Mouse (Mus musculus) cerebellum, adult 2 months (tissue): ENCODE results near the gene D17H6S53E. TPM values are rescaled to one million over a fixed set of nuclear protein-coding genes. Genes with fewer than 3 reads are reported as not detected.

ENCODE experiments used
- DNase-seq, 2 experiments: peaks; one replicate each; pipeline ENCODE4 v3.0.0; 2021
- H3K27ac ChIP-seq: fragments of 200-500 bp; 2 replicates; pipeline ENCODE4 v1.5.1; 2012; ENCODE audit warnings: low read length, control low read depth, inconsistent platforms; ENCODE audit not compliant: insufficient read depth
- H3K27me3 ChIP-seq: fragments of 200-500 bp; 2 replicates; pipeline ENCODE4 v1.6.1; 2012; ENCODE audit warnings: inconsistent platforms, mild to moderate bottlenecking, low read length, moderate library complexity; ENCODE audit not compliant: control insufficient read depth, insufficient read depth
- H3K4me1 ChIP-seq: fragments of 200-500 bp; 2 replicates; pipeline ENCODE4 v1.6.1; 2011; ENCODE audit warnings: low read length; ENCODE audit not compliant: control insufficient read depth, insufficient read depth
- H3K4me3 ChIP-seq: fragments of 200-500 bp; replicated peaks from 2 replicates; pipeline ENCODE3; 2011; ENCODE audit warnings: mild to moderate bottlenecking, low read depth, low read length, control low read depth; ENCODE audit not compliant: insufficient read depth
- CTCF ChIP-seq: fragments of 200-500 bp; IDR thresholded peaks from 2 replicates; pipeline ENCODE4 v1.5.1; 2011; ENCODE audit warnings: low read depth, mild to moderate bottlenecking, control low read depth, low read length, moderate library complexity, borderline replicate concordance; ENCODE audit not compliant: insufficient read depth
- POLR2A ChIP-seq: fragments of 200-500 bp; IDR thresholded peaks from 2 replicates; pipeline ENCODE4 v1.6.1; 2011; ENCODE audit warnings: low read length, control low read depth, borderline replicate concordance; ENCODE audit not compliant: insufficient read depth
- WGBS: fragments of 180-500 bp; shearing (Covaris S2); methylation state at CpG from one replicate; pipeline ENCODE4 v1.1.7; 2018; 5-methylcytosine and 5-hydroxymethylcytosine counted together
- polyA plus RNA-seq: library from polyadenylated mRNA; depleted of rRNA; stranded (reverse); fragments of >200 nt; gene quantifications from 2 replicates; pipeline ENCODE4 v1.2.3, GENCODE M21; 2012

D17H6S53E gene
- polyA plus RNA-seq, 1 experiment = 12.3 TPM

DNA sequence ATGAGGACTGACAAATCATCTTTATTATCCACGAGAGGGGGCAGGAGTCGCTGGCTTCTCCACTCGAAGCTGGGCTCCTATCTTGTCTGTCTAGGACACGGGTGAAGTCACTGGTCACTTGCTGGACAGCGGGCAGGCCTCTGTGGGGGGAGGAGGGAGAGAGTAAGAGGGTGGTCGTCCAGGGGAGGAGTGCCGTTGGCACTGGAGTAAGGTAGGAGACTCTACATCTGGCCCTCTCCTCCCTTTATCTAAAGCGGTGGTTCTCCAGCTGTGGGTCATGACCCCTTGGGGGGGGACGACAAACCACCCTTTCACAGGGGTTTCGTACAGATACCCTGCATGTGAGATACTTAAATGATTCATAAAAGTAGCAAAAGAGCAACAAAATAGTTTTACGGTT, 2.8 kb downstream of the D17H6S53E start:
- peaks cover 10% of the 10 kb centered on the region for H3K4me1 ChIP-seq
- no peaks in the 10 kb centered on the region for H3K27me3 ChIP-seq
- no peak for TF ChIP-seq POLR2A
- no peak for TF ChIP-seq CTCF
- H3K4me3 ChIP-seq = no peak overlapping the region
- no peak for DNase-seq
- WGBS = 51% methylated on average over 11 of the region's 11 CpGs
- no peak overlapping the region for H3K27ac ChIP-seq

DNA sequence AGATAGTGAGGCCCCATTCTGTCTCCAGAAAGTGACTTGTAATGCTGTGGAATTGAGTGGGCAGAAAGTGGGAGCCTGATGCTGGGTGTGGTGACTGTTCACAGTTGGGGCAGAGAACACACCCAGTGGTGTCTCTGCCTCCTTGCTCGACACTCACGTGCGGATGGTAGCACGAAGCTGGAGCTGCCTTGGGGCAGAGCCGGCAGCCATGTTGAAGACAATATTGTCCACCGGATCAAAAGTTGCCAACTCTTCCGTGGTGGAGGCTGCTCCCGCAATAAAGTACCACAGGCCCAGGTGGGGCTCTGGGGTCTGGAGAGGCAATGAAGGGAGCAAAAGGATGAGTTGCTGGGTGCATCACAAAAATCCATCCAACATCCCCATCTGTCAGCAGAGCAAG, 4.9 kb downstream of the D17H6S53E start:
- Histone ChIP-seq H3K4me3 (no peak overlapping the region), H3K27ac (no peak overlapping the region), H3K27me3 (no peaks in the 10 kb centered on the region), H3K4me1 (peaks cover 6% of the 10 kb centered on the region; the same call in 1 of the 2 replicates)
- no peak for DNase-seq
- TF ChIP-seq CTCF = no peak
- no peak for TF ChIP-seq POLR2A
- WGBS = 89% methylated on average over 8 of the region's 8 CpGs

DNA sequence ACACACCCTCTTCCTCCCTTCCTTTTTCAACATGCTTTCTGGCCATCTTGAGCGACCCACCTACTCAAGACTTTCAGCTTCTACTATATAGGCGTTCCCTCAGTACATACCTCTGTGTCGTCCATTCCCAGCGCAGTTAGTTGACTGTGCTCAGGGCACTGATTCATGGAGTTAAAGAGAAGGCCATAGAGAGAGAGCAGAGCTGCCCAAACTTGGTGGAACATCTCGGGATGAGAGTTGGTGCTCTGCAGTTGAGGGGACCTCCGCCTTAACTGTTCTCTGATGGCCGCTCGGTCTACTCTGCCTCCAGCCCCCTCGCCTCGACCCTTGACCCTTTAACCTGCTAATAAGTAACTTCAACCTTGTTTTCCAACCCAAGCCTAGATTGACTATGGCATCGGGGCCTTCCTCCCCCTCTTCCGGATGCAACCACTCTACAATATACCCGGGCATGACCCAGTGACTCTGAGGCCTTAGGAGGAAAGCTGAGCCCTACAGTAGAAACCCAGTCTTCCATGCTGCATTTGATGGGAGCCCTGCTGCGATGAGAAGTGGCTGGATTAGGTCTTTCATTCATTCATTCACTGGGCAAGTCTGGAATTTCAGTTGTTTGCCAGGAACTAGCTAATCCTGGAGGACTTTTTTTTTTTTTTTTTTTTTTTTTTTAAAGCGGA, 5.5 kb downstream of the D17H6S53E start, which contains the start of gene Apom:
Gene Apom (minus strand): TSS at position 551 of the 674 bp plus-strand sequence.
- TF ChIP-seq POLR2A (no peak), CTCF (no peak)
- H3K27ac ChIP-seq = no peak within 1 kb of the TSS
- DNase-seq = no peak
- WGBS = 83% methylated on average over 15 of the region's 15 CpGs
- H3K4me3 ChIP-seq = no peak within 1 kb of the TSS
- H3K27me3 ChIP-seq = no peaks in the 10 kb centered on the region
- peaks cover 6% of the 10 kb centered on the region for H3K4me1 ChIP-seq

DNA sequence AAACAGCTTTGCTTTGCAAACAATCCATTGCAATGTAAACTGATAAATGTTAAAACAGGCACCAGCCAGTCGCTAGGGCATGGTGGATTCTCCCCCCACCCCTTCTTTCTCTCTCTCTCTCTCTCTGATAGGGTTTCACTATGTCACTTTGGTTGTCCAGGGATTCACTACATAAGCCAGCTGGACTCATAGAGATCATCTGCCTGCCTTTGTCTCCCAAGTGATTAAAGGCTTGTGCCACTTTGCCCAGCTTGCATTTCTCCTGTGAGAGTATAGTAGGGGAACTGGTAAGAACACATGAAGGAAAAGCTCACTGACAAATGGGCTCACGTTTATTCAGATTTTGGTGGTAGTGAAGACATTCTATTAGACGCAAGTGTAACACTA, 6.0 kb downstream of the D17H6S53E start:
- Histone ChIP-seq H3K27me3 (no peaks in the 10 kb centered on the region), H3K4me3 (no peak overlapping the region), H3K27ac (no peak overlapping the region), H3K4me1 (peaks cover 6% of the 10 kb centered on the region)
- DNase-seq = no peak
- TF ChIP-seq POLR2A (no peak), CTCF (no peak)
- 78% methylated on average over 3 of the region's 3 CpGs for WGBS

DNA sequence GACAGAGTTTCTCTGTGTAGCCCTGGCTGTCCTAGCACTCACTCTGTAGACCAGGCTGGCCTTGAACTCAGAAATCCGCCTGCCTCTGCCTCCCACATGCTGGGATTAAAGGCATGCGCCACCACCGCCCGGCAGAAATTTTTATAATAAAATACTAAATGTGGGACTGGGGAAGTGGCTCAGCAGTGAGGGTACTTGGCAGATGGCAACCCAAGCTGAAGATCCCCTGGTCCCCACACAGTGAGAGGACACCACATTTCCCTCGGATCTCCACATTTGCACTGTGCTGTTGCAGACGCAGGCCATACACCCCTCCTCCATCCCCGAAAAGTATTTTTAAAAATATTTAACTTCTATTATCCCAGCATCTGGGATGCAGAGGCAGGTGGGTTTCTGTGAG, 7.3 kb downstream of the D17H6S53E start:
- 88% methylated on average over 7 of the region's 7 CpGs for WGBS
- TF ChIP-seq POLR2A = no peak
- no peak for TF ChIP-seq CTCF
- H3K27me3 ChIP-seq = no peaks in the 10 kb centered on the region

DNA sequence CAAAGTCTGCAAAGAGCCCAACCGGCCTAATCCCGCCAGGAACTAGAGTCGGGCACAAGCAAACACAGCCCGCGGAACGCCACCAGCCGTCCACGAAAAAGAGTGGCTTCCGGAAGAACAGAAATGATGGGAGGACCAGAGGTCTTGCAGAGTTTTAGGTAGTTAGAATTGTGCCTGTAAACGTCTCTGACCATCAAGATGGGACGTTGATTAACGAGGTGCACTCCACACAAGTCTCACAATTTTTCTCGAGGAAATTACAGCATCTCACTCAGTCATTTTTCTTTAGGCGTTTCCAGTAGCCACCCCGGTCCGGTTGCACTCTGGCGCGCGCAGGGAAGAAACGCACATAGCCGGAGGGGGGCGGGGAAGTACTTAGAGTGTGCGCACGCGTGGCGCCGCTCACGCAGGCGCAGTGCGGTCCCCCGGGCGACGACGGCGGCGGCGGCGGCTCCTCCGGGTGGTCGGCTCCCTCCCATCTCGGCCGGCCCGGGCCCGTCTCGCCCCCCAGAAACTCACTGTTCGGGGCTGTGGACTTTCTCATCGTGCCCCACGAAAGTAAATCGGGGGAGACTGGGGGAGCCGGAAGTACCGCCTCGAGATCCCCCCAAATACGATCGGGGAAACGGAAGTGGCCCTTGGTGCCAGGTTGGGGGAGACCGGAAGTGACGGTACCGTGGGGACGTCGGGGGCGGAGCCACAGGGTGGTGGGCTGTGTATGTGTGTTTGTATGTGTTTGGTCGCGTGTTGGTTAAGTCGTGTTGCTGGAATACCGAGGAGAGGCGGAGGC, 8.8 kb downstream of the D17H6S53E start, which contains the start of gene Bag6:
Gene Bag6 (plus strand): TSS at position 378 of the 790 bp plus-strand sequence.
- under 1% methylated on average over 66 of the region's 66 CpGs for WGBS

More for the DNA sequence above, 7.3 kb downstream of the D17H6S53E start:
- Histone ChIP-seq H3K4me1 (peaks cover 2% of the 10 kb centered on the region), H3K27ac (no peak overlapping the region), H3K4me3 (no peak overlapping the region)
- DNase-seq = no peak

DNA sequence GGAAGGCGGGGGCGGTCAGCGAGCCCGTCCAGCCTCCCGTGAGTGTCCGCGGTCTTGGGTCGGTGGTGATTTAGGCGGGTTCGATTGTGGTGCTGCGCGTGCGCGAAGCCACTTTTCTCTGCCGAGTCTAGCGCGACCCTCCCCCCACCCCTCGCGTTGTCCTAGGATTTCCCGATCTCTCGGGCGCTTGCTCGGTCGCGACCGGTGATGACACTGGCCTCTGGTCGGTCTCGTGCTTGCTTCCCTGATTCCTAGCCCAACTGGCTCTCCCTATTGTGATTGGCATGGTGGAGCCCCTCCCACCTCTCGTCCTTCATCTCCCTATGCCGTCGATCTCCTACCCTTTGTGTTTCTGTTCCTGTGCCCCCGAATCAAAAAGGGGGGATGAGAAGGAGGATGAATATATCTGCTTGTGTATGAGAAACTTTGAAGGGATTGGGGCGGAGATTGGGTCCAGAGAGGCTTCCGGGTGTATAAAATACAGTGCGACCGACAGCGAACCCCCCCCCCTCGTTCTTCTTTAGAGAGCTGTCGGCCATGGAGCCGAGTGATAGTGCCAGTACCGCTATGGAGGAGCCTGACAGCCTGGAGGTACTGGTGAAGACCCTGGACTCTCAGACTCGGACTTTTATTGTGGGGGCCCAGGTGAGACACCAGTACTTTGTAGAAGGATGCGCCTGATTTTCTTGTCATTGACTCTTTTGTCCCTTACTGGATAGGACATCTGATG, 9.6 kb downstream of the D17H6S53E start:
- peaks cover 4% of the 10 kb centered on the region; the same call in 1 of the 2 replicates for H3K4me1 ChIP-seq
- DNase-seq = no peak
- peak overlapping the region; percentile 96 for H3K27ac ChIP-seq
- H3K4me3 ChIP-seq = peak overlapping the region; percentile 91
- no peak for TF ChIP-seq POLR2A
- TF ChIP-seq CTCF = no peak
- under 1% methylated on average over 43 of the region's 43 CpGs for WGBS
- no peaks in the 10 kb centered on the region for H3K27me3 ChIP-seq

More for the DNA sequence above, 8.8 kb downstream of the D17H6S53E start, which contains the start of gene Bag6:
- no peaks in the 10 kb centered on the region for H3K27me3 ChIP-seq
- H3K4me1 ChIP-seq = peaks cover 4% of the 10 kb centered on the region; the same call in 1 of the 2 replicates
- H3K4me3 ChIP-seq = peak within 1 kb of the TSS; percentile 91
- peak; percentile 93 to 98 for DNase-seq
- TF ChIP-seq POLR2A (peak; percentile 70), CTCF (no peak)
- H3K27ac ChIP-seq = peak within 1 kb of the TSS; percentile 96
